Mouse (Mus musculus) embryo, embryonic 9.5 days (tissue): ENCODE results near the gene Ttc7b.

ENCODE experiments used
- DNase-seq: peaks from one replicate; pipeline ENCODE4 v3.0.0-alpha.2; 2017; ENCODE audit errors: extremely low spot score

The Ttc7b gene

GRCm38 (mm10) chr12:100381941-100382340 is 138.7 kb downstream of the Ttc7b start:
- no peak for DNase-seq

- no peak for DNase-seq
Measured at GRCm38 (mm10) chr12:100380697-100381291, 139.8 kb downstream of the Ttc7b start.

- DNase-seq = no peak
Measured at GRCm38 (mm10) chr12:100379833-100380232, 140.8 kb downstream of the Ttc7b start.

GRCm38 (mm10) chr12:100378266-100378665 is 142.4 kb downstream of the Ttc7b start:
- DNase-seq = no peak

GRCm38 (mm10) chr12:100377791-100378190 is 142.8 kb downstream of the Ttc7b start:
- no peak for DNase-seq

GRCm38 (mm10) chr12:100375801-100376200 is 144.8 kb downstream of the Ttc7b start:
- DNase-seq = no peak

GRCm38 (mm10) chr12:100372785-100373184 is 147.8 kb downstream of the Ttc7b start:
- DNase-seq = no peak

GRCm38 (mm10) chr12:100372015-100372414 is 148.6 kb downstream of the Ttc7b start:
- no peak for DNase-seq

- DNase-seq = no peak
Measured at GRCm38 (mm10) chr12:100369786-100370185, 150.8 kb downstream of the Ttc7b start.

- DNase-seq = no peak
Measured at GRCm38 (mm10) chr12:100369220-100369619, 151.4 kb downstream of the Ttc7b start.

GRCm38 (mm10) chr12:100361330-100361729 is 159.3 kb downstream of the Ttc7b start:
- no peak for DNase-seq

- DNase-seq = no peak
Measured at GRCm38 (mm10) chr12:100358040-100358620, 162.5 kb downstream of the Ttc7b start.

- DNase-seq = no peak
Measured at GRCm38 (mm10) chr12:100356407-100356806, 164.2 kb downstream of the Ttc7b start.

- no peak for DNase-seq
Measured at GRCm38 (mm10) chr12:100355565-100355964, 165.1 kb downstream of the Ttc7b start.

- no peak for DNase-seq
Measured at GRCm38 (mm10) chr12:100353954-100354353, 166.7 kb downstream of the Ttc7b start.

GRCm38 (mm10) chr12:100353075-100353782 is 167.4 kb downstream of the Ttc7b start:
- DNase-seq = no peak

GRCm38 (mm10) chr12:100352094-100352493 is 168.5 kb downstream of the Ttc7b start:
- no peak for DNase-seq

GRCm38 (mm10) chr12:100343554-100343953 is 177.1 kb downstream of the Ttc7b start:
- no peak for DNase-seq

- no peak for DNase-seq
Measured at GRCm38 (mm10) chr12:100341614-100342013, 179.0 kb downstream of the Ttc7b start.

GRCm38 (mm10) chr12:100340901-100341460 is 179.6 kb downstream of the Ttc7b start:
- no peak for DNase-seq

- DNase-seq = peak; percentile 25
Measured at GRCm38 (mm10) chr12:100338055-100338454, 182.6 kb downstream of the Ttc7b start.

GRCm38 (mm10) chr12:100337351-100338018 is 183.1 kb downstream of the Ttc7b start:
- DNase-seq = no peak
